Mouse (Mus musculus): ENCODE measurements around the gene Lpcat1. TPM values are rescaled to one million over a fixed set of nuclear protein-coding genes. Genes with fewer than 3 reads are reported as not detected.

Gene Lpcat1
- total RNA-seq (2021), result 10 to 100 TPM in 1 of 2 experiments, 1 to 10 TPM in 1; 8.0 to 10.6 TPM
- long read RNA-seq, experiment 1, transcript Lpcat1-201 (14 exons, 3,675 nt), result major isoform, 12 of 14 reads
- long read RNA-seq, experiment 1, partial matches to known transcripts, result 1 of 14 reads
- long read RNA-seq, experiment 1, other reads (novel, unspliced or antisense), result 1 of 14 reads
- long read RNA-seq, experiment 2, partial matches to known transcripts, result 0 of 5 reads
- long read RNA-seq, experiment 2, other reads (novel, unspliced or antisense), result 0 of 5 reads

DNA sequence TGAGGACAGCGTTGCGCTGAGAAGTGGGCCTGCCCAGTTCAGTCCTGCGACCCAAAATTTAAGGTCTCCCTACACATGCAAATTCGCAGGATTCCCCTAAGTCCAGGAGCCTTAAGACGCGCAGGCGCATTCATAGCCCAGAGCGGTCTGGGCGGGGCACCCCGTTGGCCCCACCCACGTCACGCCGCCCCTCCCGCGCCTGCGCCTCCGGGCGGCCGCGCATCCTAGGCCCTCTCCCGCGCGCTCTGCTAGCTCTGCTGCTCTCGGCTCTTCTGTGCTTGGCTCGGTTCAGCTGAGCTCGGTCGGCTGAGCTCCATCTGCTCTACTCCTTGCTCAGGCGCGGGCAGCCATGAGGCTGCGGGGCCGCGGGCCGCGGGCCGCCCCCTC, at the start of gene Lpcat1:
TSS of gene Lpcat1 (plus strand) at position 164 of the 387 bp plus-strand sequence.
- peak; percentile 93 to 94 for DNase-seq
- intact Hi-C loops (cut with DNase I), result loop anchor here (5.0 kb wide), 1 partner anchor 40 kb away; no protein-coding TSS in a partner anchor

- DNase-seq, result peak; percentile 13 to 29
Observed at GRCm38 (mm10) chr13:73417478-73418220, 49.3 kb upstream of the Lpcat1 start.

GRCm38 (mm10) chr13:73418297-73418696, 48.7 kb upstream of the Lpcat1 start:
- intact Hi-C loops (cut with DNase I), result no loop called here
- no peak for DNase-seq

More at GRCm38 (mm10) chr13:73417478-73418220, 49.3 kb upstream of the Lpcat1 start:
- intact Hi-C loops (cut with DNase I), result no loop called here

GRCm38 (mm10) chr13:73419244-73419643, 47.8 kb upstream of the Lpcat1 start:
- DNase-seq, result no peak
- intact Hi-C loops (cut with DNase I), result no loop called here

- no peak for DNase-seq
- intact Hi-C loops (cut with DNase I), result loop anchor here (10.0 kb wide), 2 partner anchors 182 to 292 kb away; partner anchors contain the start of gene Clptm1l
Observed at GRCm38 (mm10) chr13:73423043-73423442, 44.0 kb upstream of the Lpcat1 start.

DNA sequence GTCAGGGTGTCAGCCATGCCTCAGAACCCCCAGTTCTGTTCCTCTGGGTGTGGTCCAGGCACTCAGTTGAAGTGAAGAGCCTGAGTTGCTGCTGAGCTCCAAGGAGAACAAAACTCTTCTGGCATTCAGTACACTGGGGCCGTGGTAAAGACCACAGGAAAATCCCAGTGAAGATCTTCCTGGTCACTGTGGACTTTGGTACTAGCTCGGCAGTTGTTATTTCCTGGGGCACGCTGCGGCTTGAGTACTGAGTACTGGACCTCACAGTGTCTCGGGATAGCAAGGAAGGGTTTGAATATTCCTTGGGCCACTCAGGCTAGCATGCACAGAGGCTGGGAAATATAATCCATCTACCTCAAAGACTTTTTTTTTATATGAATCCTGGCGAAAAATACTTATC, 42.0 kb upstream of the Lpcat1 start:
- intact Hi-C loops (cut with DNase I), result loop anchor here (5.0 to 10.0 kb wide), 4 partner anchors 42 to 290 kb away; partner anchors contain the start of genes Clptm1l, Lpcat1 and Tert
- DNase-seq, result no peak

DNA sequence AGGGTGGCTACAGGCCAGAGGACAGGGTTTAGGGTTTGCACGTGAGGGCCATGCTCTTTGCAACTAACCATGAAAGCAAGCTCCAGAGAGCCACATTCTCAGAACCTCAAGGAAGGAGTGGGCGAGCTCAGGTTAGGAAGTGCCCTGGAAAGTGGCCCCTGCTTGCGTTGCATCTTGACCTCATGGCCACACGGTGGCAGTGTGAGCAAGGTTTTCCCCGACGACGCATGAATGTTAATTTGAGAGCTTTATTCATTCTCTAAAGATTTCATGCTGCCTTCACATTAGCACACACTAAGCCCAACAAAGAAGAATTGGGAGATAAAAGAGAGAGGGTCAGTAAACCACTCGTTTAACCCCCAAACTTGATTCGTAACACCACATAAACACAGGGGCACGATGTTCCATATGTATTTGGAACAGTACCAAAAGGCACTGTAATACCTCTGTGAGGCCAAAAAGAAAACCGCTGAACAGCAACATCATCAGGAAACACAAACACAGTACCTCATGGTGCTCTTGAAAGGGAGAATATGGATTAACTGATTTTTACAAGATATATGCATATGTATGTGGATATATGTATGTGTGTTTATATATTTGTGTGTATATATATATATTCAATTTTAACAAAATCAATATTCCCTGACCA, 41.0 kb upstream of the Lpcat1 start:
- intact Hi-C loops (cut with DNase I), result loop anchor here (1.0 to 10.0 kb wide), 5 partner anchors 41 to 289 kb away; partner anchors contain the start of genes Clptm1l, Lpcat1 and Tert
- DNase-seq, result peak; percentile 76 to 83

DNA sequence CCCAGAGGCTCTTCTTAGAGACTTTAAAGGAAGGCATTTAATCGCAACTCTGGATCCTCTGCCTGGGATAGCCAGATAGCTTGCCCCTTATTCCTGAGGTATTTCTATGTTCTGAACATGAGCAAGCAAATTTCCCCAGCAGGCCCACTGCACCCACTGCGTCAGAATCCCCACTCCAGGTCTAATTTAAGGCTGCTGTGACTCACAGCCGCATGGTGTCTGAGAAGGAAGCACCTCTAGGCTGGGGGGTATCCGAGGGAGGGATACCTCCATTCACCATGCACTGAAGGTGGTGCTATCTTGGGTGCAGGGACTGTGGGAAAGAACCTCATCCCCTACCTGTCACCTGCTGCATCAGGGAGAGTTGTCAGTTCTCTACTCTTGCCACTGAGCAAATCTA, 40.4 kb upstream of the Lpcat1 start:
- intact Hi-C loops (cut with DNase I), result loop anchor here (1.0 to 10.0 kb wide), 5 partner anchors 41 to 288 kb away; partner anchors contain the start of genes Clptm1l, Lpcat1 and Tert
- DNase-seq, result no peak

DNA sequence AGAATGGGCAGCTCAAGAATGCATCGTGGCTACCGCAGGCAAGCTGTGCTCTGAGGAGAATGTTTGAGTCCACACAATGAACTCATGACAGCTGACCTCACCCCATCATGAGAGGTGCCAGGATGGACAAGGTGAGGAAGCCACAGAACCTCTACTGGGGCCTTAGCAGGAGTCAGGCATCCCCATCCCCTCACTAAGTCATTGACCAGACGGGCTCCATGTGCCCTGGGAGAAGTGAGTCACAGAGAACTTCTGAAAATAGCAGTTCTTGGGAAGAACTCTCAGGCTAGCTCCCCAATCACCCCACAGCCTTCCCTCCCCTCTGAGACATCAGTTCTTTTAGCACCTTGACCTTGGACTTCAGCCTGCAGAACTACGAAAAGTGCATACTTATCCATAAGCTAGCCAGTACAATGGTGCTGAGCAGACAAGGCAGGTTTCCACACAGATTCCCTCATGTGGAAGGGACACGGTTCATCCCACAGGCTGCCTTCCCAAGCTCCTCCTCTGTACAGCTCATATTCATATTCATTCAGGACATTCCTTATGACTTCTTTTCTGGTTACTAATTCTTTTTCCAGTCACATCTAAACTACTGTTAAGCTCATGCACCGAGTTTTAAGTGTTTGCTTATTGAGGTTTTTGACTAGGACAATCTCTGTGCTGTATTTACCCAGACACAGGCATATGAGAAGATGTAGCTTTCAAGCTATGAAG, 37.2 kb upstream of the Lpcat1 start:
- intact Hi-C loops (cut with DNase I), result loop anchor here (5.0 to 10.0 kb wide), 4 partner anchors 38 to 285 kb away; partner anchors contain the start of genes Clptm1l, Lpcat1 and Tert

DNA sequence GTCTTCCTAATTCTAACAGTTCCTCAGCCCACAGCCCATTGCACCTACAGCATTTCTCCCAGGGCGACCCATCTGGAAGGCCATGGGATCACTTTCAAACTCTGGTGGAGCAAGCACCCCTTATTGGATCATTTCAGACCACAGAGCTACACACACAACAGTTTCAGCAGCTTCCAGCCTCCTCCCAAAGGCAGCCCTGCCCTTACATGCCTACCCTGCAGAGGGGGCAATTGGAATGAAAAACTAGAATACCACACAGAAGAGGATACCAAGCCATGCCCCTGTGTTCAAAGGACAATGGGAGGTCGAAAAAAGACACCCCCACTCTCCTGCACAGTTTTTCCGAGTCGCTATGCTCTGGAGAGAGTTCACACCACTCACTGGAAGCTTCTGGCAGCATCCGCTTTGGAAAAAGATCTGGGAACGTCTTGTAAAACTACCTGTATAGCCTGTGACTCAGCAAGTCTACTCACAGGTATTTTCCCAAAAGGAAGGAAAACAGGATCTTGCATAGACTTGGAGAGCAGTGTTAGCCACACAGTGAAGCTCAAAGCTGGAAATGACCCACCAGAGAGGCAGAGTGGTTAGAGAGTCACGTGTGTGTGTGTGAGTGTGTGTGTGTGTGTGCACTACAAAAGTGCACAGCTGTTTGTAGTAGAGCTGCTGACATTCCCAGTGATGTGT, 34.4 kb upstream of the Lpcat1 start:
- intact Hi-C loops (cut with DNase I), result no loop called here
- DNase-seq, result no peak

More for the DNA sequence above, 37.2 kb upstream of the Lpcat1 start:
- DNase-seq, result no peak

GRCm38 (mm10) chr13:73433681-73434535, 33.1 kb upstream of the Lpcat1 start:
- intact Hi-C loops (cut with DNase I), result no loop called here
- no peak for DNase-seq

DNA sequence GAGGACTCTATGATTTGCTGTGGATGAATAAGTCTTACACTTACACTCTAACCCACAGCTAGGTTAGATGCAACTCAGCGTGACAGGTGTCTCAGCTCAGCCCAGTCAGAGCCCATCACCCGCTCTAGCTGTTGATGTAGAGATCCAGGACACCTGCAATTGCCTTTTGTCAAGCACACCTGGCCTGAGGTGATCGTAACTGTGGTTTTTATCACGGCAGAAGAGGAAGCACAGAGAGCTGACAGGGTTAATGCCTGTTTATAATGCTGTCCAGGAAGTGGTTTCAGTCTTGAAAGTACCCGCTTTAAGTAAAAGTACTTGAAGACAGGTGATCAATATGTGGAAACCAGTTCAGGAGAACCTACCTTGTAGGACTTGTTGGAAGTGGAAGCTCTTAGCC, 32.3 kb upstream of the Lpcat1 start:
- no peak for DNase-seq
- intact Hi-C loops (cut with DNase I), result no loop called here

DNA sequence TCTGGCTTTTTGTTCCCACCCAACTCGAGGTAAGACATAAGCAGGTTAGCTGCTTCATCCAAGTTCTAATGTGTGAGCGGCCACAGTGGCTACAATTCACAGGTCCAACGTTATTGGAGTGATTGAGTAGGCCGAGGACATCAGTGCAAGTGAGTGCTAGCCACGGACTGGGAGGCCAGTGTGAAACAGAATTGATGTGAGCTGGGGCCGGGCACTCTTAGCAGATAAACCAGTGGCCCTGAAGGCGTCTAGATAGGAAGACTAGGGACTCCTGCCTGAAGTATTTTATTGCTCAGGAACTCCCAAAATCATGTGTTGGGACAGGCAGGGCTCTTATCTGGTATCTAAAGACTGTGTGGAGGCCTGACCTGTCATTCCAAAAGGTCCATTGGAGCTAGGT, 31.3 kb upstream of the Lpcat1 start:
- intact Hi-C loops (cut with DNase I), result no loop called here
- no peak for DNase-seq

DNA sequence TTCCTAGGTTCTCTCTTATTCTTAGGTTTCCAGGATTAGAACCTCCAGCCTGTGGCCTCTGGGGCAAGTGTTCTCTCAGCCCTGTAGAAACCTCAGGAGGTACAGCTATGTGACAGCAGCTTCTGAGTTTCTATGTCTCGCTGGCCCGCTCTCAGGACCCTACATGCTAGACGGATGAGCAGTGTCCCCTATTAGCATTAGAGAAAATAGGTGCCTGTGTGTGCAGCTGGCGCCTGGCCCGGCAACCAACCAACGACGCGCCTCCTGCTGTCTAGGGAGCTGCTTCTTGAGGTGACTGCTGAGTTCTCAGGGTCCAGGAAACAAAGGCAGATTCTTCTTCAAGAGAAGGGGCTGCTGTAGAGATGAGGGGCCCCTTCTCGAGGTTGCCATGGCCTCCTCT, 27.9 kb upstream of the Lpcat1 start:
- no peak for DNase-seq
- intact Hi-C loops (cut with DNase I), result no loop called here

DNA sequence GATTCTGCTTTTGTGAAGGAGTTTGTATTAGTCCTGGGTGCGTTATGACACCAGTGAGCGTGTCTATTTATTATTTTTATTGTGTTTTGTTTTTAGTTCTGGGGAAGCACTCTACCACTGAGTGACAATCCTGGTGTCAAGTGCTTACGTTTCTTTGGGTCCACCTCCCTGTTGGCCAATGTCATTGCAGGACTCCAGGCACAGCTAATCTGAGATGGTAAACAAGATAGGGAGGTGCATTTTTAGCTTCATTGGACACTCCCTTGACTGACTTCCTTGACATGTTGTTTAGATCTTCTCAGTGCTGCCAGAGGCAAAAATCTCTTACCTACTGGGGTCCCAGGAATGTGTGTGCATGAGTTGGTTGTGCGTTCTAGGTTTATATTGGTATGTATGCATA, 26.0 kb upstream of the Lpcat1 start:
- intact Hi-C loops (cut with DNase I), result no loop called here
- no peak for DNase-seq

GRCm38 (mm10) chr13:73441686-73442085, 25.3 kb upstream of the Lpcat1 start:
- no peak for DNase-seq
- intact Hi-C loops (cut with DNase I), result no loop called here

- intact Hi-C loops (cut with DNase I), result no loop called here
- DNase-seq, result no peak
Observed at GRCm38 (mm10) chr13:73442431-73442830, 24.6 kb upstream of the Lpcat1 start.

- intact Hi-C loops (cut with DNase I), result no loop called here
- DNase-seq, result no peak
Observed at GRCm38 (mm10) chr13:73443093-73443821, 23.7 kb upstream of the Lpcat1 start.

Measured in heart, postnatal 14 days (tissue).